Mouse (Mus musculus) gastrocnemius, postnatal 25 days (tissue): Measurements from ENCODE around the gene Med14. TPM values are rescaled to one million over a fixed set of nuclear protein-coding genes. Genes with fewer than 3 reads are reported as not detected.

ENCODE experiments used
- DNase-seq: peaks from one replicate; pipeline ENCODE4 v3.0.0; 2022
- long read RNA-seq, 2 experiments: library from polyadenylated mRNA; stranded (forward); transcript quantifications; one replicate each; pipeline ENCODE4 v2.0.0; 2021
- total RNA-seq, 2 experiments: library from RNA; stranded (reverse); gene quantifications; 1 replicate in 1 of 2; 2 replicates in 1 of 2; pipeline ENCODE4 v1.2.3; 2021

The Med14 gene
- total RNA-seq = 10 to 100 TPM; 18.5 to 20.9 TPM
- long read RNA-seq, experiment 1, partial matches to known transcripts = 4 of 10 reads
- long read RNA-seq, experiment 1, other reads (novel, unspliced or antisense) = 6 of 10 reads
- long read RNA-seq, experiment 2, partial matches to known transcripts = 1 of 9 reads
- long read RNA-seq, experiment 2, other reads (novel, unspliced or antisense) = 7 of 9 reads

GRCm38 (mm10) chrX:12761626-12762333 is at the start of gene Med14:
Med14 (minus strand) TSS chrX:12762073.
- peak; percentile 90 for DNase-seq

GRCm38 (mm10) chrX:12800559-12800958 is 38.7 kb upstream of the Med14 start:
- DNase-seq = no peak

GRCm38 (mm10) chrX:12794842-12795241 is 33.0 kb upstream of the Med14 start:
- peak; percentile 12 for DNase-seq

DNA sequence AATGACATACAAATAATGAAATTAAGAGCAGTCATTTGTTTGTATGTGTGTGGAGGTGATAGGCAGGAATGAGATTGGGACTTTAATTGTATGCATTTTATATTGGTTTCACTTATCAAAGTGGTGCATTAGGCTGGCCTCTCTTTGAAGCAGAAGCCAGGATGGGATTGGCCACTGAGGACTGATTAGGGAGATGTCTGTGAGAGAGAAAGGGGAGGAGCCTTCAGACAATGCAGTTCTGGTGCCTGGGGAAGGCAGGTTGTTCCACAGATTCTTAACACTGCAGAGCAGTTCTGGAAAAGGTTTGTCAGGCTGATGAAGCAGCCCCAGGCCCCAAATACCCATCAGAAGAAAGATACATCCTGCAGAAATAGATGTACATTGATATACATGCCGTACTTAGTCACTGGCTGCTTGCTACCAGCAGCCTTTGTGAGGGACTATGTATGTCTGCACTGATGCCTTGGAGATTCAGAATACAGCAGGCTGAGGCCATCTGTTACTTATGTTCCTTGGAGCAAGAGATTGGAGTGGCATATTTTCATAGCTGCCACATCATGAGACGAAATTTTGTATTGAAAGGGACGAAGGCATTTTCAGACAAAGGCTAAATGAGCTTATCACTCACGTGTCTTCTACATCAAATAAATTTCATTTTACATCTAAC is 29.9 kb upstream of the Med14 start:
- no peak for DNase-seq

GRCm38 (mm10) chrX:12773236-12773635 is 11.4 kb upstream of the Med14 start:
- DNase-seq = no peak

DNA sequence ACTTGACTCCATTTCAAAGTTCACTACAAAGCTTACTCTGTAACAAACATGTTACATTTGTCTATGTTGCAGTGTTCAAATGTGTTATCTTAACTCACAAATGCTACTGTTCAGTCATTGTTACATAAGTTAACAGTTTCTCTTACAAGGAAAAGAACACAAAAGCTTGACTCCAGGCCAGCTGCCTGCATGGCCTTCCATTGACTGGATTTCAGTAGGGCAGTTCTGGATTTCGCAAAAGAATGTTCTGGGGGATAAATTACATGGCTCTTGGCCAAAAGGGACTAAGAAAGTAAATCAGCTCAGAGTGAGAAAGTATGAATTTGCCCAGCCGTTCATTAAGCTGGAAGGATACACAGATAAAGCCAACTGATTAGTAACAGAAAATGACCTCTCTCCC is 9.7 kb upstream of the Med14 start:
- DNase-seq = no peak

DNA sequence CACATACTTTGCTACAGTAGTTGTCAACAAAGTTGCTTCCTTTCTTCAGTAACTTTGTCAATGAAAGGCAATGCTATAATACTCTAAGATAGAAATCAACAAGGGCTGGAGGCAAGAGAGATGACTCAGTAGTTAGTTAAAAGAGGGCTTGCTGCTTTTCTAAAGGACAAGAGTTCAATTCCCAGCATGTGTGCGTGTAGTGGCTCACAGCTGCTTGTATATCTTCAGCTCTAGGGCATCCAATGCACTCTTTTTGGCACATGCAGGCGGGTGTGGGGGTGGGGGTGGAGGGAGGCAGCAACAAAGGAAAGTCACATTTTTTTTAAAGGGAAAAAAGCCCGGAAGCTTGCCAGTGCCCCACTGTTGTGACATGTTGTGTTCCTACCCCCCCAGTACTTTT is 6.7 kb upstream of the Med14 start:
- DNase-seq = no peak

GRCm38 (mm10) chrX:12766846-12767564 is 5.1 kb upstream of the Med14 start:
- no peak for DNase-seq

DNA sequence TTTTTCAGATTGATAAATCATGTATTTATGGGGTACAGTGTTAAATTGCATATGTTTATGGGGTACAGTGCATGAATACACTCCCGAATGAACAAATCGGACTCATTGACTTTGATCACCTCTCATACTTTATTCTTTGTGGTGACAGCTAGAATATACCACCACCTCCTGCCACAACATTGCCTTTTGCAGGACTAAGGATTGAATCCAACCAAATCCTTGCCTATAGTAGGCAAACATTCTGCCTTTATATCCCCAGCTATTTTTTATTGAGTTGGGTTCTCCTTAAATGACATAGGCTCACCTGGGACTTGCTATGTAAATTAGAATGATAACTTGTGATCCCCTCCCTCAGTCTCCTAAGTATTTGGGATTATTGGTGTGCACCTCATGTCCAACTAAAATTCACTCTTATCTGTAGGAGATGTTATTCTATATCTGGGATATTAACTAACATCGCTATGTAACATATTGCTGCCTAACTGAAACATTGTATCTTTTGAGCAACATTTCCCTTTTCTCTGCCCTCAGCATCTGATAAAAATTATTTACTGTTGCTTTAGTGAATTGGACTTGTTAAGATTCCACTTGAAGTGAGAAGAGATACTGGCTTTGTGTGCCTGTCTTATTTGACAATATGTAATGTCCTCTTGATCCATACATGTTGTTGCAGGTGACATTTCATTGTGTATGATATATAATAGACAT is 1.4 kb upstream of the Med14 start:
- no peak for DNase-seq

- DNase-seq = no peak
Observed at GRCm38 (mm10) chrX:12762334-12763126, 657 bp upstream of the Med14 start.

- DNase-seq = no peak
Observed at GRCm38 (mm10) chrX:12761259-12761625, 631 bp downstream of the Med14 start.

GRCm38 (mm10) chrX:12760501-12760900 is 1.4 kb downstream of the Med14 start:
- no peak for DNase-seq

DNA sequence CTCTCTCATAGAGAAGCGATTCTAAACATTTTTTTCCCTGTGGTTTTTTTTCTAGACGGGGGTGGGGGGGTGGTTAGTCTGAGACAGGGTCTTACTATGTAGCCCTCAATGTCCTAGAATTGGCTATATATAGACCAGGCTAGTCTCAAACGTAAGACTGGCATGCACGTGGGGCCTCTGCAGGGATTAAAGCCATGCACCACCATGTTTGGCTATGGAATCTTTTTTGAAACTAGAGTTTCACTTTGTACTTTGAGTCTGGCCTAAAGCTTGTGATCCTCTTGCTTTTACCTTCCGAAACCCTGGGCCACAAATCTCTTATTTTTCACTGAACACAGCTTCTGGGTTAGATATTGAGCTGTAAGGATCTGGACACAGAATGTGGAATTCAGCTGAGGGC is 2.2 kb downstream of the Med14 start:
- DNase-seq = no peak

DNA sequence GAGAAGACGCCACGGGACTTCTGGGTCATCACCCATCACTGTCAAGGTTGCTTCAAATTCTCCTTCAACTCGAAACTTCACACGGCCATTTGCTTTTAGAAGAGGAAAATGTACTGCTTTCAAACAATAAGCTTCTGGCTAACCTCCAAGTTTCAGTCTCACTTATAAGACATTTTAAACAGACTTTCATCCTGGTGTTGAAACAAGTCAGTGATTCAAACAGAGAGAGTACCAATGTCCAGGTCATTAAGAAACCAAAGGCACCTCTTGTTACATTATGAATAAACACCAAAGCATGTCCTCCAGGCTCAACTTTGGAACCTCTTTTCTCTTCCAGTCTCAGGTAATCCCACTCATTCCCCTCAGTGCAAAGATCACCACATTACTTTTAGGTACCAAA is 14.0 kb downstream of the Med14 start:
- DNase-seq = no peak

DNA sequence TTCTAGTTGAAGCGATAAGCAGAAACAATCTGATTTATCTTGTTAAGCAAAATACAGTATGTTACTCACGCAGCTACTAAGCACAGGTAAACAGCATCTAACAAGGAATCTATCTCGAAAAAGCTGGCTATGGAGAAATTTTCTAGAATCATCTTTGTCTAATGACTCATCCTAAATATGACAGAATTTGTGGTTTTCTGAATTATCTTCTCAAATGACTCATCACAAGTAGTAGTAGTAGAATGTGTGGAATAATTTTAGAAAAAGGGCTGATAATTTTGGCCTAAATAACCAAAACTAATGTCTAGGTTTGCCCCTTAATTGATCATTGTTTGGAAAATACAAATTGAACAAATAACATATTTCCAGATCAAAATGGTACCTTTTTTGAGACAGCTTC is 15.1 kb downstream of the Med14 start:
- DNase-seq = no peak

- no peak for DNase-seq
Observed at GRCm38 (mm10) chrX:12740396-12740795, 21.5 kb downstream of the Med14 start.

GRCm38 (mm10) chrX:12716036-12716435 is 45.8 kb downstream of the Med14 start:
- no peak for DNase-seq

DNA sequence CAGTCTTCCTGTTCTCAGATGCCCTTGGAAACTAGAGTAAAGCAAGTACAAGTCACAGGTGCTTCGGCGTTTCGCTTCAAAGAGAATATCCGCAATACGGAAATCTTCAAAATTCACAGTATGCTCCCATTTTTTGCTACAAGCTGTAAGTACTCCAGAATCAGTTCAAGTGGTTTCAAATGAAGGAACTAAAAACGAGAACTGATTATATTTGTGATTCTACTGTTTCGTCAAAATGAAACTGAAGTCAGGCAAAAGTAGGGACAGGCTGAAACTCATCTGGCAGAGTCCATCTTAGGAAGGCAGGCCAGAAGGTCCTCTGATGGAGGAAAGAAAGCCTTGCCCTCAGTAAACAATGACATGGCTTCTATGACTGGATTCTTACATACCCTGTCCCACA is 48.1 kb downstream of the Med14 start:
- no peak for DNase-seq

GRCm38 (mm10) chrX:12686910-12687309 is 75.0 kb downstream of the Med14 start:
- DNase-seq = peak; percentile 9

DNA sequence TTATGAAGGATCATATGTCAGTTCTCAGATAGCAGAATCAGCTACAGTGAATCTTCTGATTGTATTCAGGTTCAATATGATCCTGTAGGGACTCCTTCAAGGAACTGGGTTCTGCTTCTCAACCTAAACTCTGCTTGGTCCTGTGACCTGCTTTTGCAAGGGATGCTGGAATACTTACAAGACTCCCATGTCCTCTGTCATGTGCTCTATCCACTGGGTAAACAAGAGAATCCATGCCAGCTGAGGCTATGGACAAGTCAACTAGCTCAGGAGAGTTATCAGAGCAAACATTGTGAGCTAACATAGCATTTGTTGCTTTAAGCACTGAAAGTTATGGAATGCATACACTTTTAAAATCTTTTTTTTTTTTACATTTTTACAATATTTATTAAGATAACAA is 75.8 kb downstream of the Med14 start:
- no peak for DNase-seq

DNA sequence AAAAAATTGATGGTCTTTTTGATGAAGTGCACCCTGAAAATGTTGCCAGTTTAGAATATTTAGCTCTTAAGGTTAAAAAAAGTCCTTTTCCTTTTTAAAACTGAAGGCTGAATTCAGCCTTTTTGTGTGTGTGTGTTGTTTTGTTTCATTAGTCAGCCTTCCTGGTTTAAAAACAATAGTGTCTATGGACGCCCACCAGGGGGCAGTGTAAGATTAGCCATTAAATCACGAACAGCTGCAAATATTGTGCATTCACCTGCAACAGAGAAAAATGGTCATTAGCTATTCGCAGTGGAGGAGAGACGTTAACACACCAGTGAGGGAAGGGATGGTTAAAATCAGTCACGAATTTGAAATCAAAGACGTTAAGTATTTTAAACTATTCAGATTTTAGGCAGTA is 84.5 kb downstream of the Med14 start:
- DNase-seq = peak; percentile 18
